Mouse (Mus musculus) bone marrow macrophage, adult 2 months (primary cell): ENCODE measurements around the gene Fgf22.

Experiments
- CTCF ChIP-seq: IDR thresholded peaks from 2 replicates; pipeline ENCODE4 v1.5.1; 2012; ENCODE audit warnings: low read depth, mild to moderate bottlenecking, low read length, moderate library complexity
- POLR2A ChIP-seq: IDR thresholded peaks from 2 replicates; pipeline ENCODE4 v1.6.1; 2012; ENCODE audit warnings: mild to moderate bottlenecking, low read depth, low read length, borderline replicate concordance

DNA sequence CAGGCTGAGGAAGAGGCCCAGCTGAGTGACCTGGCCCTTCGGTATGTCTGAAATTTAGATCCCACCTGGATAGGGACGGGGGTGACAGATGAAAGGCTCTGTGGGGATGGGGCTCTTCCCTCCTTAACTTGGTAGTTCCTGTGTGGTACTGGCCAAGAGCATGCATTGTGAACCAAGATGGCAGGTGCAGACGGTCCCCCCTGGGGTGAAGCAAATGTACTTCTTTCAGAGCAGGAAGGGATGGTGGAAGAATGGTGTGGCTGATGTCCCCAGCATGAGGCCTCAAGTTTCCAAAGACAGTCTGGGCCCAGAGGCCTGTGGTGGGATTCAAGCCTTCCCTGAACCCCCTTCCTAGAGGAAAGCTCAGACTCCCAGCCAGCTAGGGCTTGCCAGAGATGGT lies 978 bp downstream of the Fgf22 start:
- TF ChIP-seq POLR2A (no peak), CTCF (no peak)
